Comparison of ENCODE assay signal across 1 mouse cellular context in genomic region chr15:78239453-78239852, GRCm38 (mm10).
TF ChIP-seq lines count a peak whose summit lies in the region.

No protein-coding gene starts in this region.

TF ChIP-seq in CH12.LX, 34 proteins besides CTCF, POLR2A, EP300 and RAD21 (continued from another document):
- TF ChIP-seq USF1 (IDR thresholded peaks at IDR 0.05; ENCODE audit: low read depth, low read length): no peak
- no peak for TF ChIP-seq UBTF (IDR thresholded peaks at IDR 0.05; ENCODE audit: low read depth, low read length)
- TF ChIP-seq KAT2A (IDR thresholded peaks at IDR 0.05; ENCODE audit: insufficient replicate concordance, low read length): no peak
- peak; percentile 38; the same call in 1 of the 2 replicates for TF ChIP-seq MAZ (IDR thresholded peaks at IDR 0.05; ENCODE audit: low read depth, low read length)
- TF ChIP-seq PAX5 (IDR thresholded peaks at IDR 0.05; ENCODE audit: low read length): no peak
- TF ChIP-seq HCFC1 (IDR thresholded peaks at IDR 0.05; ENCODE audit: low read depth, low read length): no peak
- TF ChIP-seq CHD1 (IDR thresholded peaks at IDR 0.05; ENCODE audit: low read depth, low read length): no peak
- peak; percentile 98 for TF ChIP-seq SMC3 (IDR thresholded peaks at IDR 0.05; ENCODE audit: low read depth, low read length)
- no peak for TF ChIP-seq MAX (IDR thresholded peaks at IDR 0.05; ENCODE audit: low read length)
- peak; percentile 75 for TF ChIP-seq JUND (conservative IDR thresholded peaks at IDR 0.05; ENCODE audit: low read depth, low read length)
- peak; percentile 65; the same call in 1 of the 2 replicates for TF ChIP-seq TCF12 (IDR thresholded peaks at IDR 0.05; ENCODE audit: low read depth, low read length)
- no peak for TF ChIP-seq E2F4 (IDR thresholded peaks at IDR 0.05; ENCODE audit: insufficient replicate concordance, low read depth, low read length)
- peak; percentile 69; the same call in 1 of the 2 replicates for TF ChIP-seq SIN3A (IDR thresholded peaks at IDR 0.05; ENCODE audit: low read length)
- no peak for TF ChIP-seq MAFK (IDR thresholded peaks at IDR 0.05; ENCODE audit: insufficient replicate concordance, low read length)
- TF ChIP-seq MXI1 (IDR thresholded peaks at IDR 0.05; ENCODE audit: low read depth, low read length): no peak
- no peak for TF ChIP-seq JUN (IDR thresholded peaks at IDR 0.05; ENCODE audit: insufficient read depth, low read depth, low read length)
- no peak for TF ChIP-seq BHLHE40 (IDR thresholded peaks at IDR 0.05; ENCODE audit: low read depth, low read length)
- TF ChIP-seq RCOR1 (conservative IDR thresholded peaks at IDR 0.05; ENCODE audit: low read depth, low read length): no peak
- TF ChIP-seq NELFE (IDR thresholded peaks at IDR 0.05; ENCODE audit: low read depth, low read length): peak; percentile 90; the same call in 1 of the 2 replicates
